Mouse (Mus musculus): ENCODE measurements around the gene Trim47.

GRCm38 (mm10) chr11:116055873-116056272 lies 71.1 kb downstream of the Trim47 start:
- TF ChIP-seq CTCF (IDR thresholded peaks at IDR 0.05; ENCODE audit: control insufficient read depth, insufficient read depth, insufficient read length) (no peak), MYOD1 (IDR thresholded peaks at IDR 0.05; ENCODE audit: control insufficient read depth, insufficient read length, low read depth) (no peak), USF1 (IDR thresholded peaks at IDR 0.05; ENCODE audit: low read depth) (no peak), MYOG (IDR thresholded peaks at IDR 0.05; ENCODE audit: control insufficient read depth, extremely low read depth, insufficient read length) (no peak), FOSL1 (IDR thresholded peaks at IDR 0.05; ENCODE audit: insufficient read depth, low read length, poor library complexity, severe bottlenecking) (no peak)

Data from C2C12 (cell line).